In the genomic region with DNA sequence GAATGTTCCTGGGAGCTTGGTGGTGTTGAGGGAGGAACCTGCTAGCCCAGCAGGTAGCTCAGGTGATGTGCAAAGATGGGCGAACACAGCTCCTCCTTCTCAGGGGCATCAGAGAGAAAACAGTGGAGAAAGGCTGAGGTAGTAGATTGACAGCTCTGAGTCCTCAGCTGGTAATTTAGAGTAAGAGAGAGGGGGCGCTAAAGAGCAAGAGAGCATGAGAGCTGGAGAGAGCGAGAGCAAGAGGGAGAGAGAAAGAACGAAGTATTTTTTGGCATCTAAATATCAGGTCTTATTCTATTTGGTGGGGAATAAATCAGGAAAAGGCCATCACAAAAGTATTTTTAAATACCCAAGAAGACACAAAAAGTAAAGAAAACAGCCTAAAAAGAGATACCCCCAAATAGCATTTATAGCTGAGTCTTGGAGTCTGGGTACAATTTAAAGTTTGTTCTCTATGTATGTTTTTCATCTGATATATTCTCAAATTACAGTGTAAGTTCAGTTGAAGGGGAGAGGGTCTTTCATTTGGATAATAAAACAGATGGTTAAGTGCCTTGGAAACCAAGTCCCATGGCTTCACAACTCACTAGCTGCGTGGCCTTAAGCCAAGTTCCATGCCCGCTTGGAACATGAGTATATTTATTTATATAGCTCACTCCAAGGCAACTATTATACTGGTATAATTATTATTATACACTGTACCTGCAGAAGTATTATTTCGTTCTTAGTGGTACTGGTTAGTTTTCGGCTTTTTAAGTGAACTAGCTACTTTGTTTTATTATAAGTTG, we compare ENCODE assay signal across 13 mouse cellular contexts.
DNase-seq lines count a peak whose midpoint lies in the region; ATAC-seq and TF ChIP-seq lines count a peak whose summit lies in the region.
"Had no signal": no experiment of that assay in that cellular context is flagged by ENCODE, and none has a peak within 500 bp of the region (broad histone marks: within the 10 kb centered on the region; RNA-seq: fewer than 3 reads in every experiment).

No protein-coding gene starts in this region.

- H3K4me2 ChIP-seq in forebrain, postnatal 0 days (ENCODE audit: low read depth), result no peak overlapping the region
- no peak overlapping the region for H3K4me2 ChIP-seq in forebrain, embryonic 13.5 days
- H3K4me2 ChIP-seq in lung, embryonic 14.5 days, result no peak overlapping the region

- no peaks in the 10 kb centered on the region for H3K36me3 ChIP-seq in forebrain, postnatal 0 days (ENCODE audit: insufficient read depth)
- H3K36me3 ChIP-seq in forebrain, embryonic 13.5 days (ENCODE audit: poor library complexity, severe bottlenecking), result no peaks in the 10 kb centered on the region
- no peaks in the 10 kb centered on the region for H3K36me3 ChIP-seq in lung, embryonic 14.5 days (ENCODE audit: insufficient read depth)
- H3K36me3 ChIP-seq: G1E; heart, embryonic 10.5 days had no signal

- 50% methylated on average over 8 of the region's 8 CpGs for WGBS in forebrain, postnatal 0 days
- 60% methylated on average over 8 of the region's 8 CpGs for WGBS in forebrain, embryonic 13.5 days
- 61% methylated on average over 8 of the region's 8 CpGs for WGBS in lung, embryonic 14.5 days

- no peaks in the 10 kb centered on the region for H3K9me3 ChIP-seq in forebrain, postnatal 0 days (ENCODE audit: low read length)
- H3K9me3 ChIP-seq in forebrain, embryonic 13.5 days (replicated peaks), result no peaks in the 10 kb centered on the region
- H3K9me3 ChIP-seq in lung, embryonic 14.5 days (ENCODE audit: low read depth, low read length), result no peaks in the 10 kb centered on the region
- H3K9me3 ChIP-seq: G1E; heart, embryonic 10.5 days had no signal

- TF ChIP-seq CTCF in forebrain, postnatal 0 days (IDR thresholded peaks at IDR 0.05; ENCODE audit: low read depth), result peak; percentile 50
- peak; percentile 52 for TF ChIP-seq CTCF in lung, embryonic 14.5 days (IDR thresholded peaks at IDR 0.05; ENCODE audit: low read depth)

- H3K4me3 ChIP-seq in forebrain, postnatal 0 days (ENCODE audit: low read depth, low read length), result no peak overlapping the region
- no peak overlapping the region for H3K4me3 ChIP-seq in forebrain, embryonic 13.5 days
- H3K4me3 ChIP-seq in lung, embryonic 14.5 days (ENCODE audit: low read depth, low read length), result no peak overlapping the region
- H3K4me3 ChIP-seq: erythroblast, embryonic 14.5 days; heart, embryonic 10.5 days had no signal

- H3K27ac ChIP-seq in forebrain, postnatal 0 days (ENCODE audit: low read depth, low read length), result no peak overlapping the region
- no peak overlapping the region for H3K27ac ChIP-seq in forebrain, embryonic 13.5 days
- H3K27ac ChIP-seq in lung, embryonic 14.5 days (ENCODE audit: low read depth), result no peak overlapping the region
- H3K27ac ChIP-seq: heart, embryonic 10.5 days; macrophage had no signal

- H3K9ac ChIP-seq in forebrain, postnatal 0 days, result no peak overlapping the region
- H3K9ac ChIP-seq in forebrain, embryonic 13.5 days, result no peak overlapping the region
- H3K9ac ChIP-seq in lung, embryonic 14.5 days, result no peak overlapping the region

- ATAC-seq in forebrain, postnatal 0 days, result no peak
- ATAC-seq in forebrain, embryonic 13.5 days, result no peak
- no peak for ATAC-seq in lung, embryonic 14.5 days (ENCODE audit: insufficient read depth)

- DNase-seq in forebrain, postnatal 0 days, result peak; percentile 19
- DNase-seq in lung, embryonic 14.5 days, result peak; percentile 57
- no peak for DNase-seq in lung, postnatal 14 days
- peak; percentile 38 for DNase-seq in brain, adult 2 months (ENCODE audit: low read depth, low spot score)
- DNase-seq in mesoderm, embryonic 11.5 days (ENCODE audit: low read depth, low spot score), result peak; percentile 21
- no peak for DNase-seq in urinary bladder, postnatal 4 days (ENCODE audit: low spot score in 2 of 2)
- DNase-seq in T-cell, adult 2 months (ENCODE audit: low spot score), result no peak
- DNase-seq: kidney, adult 8-10 months had no signal

- no peaks in the 10 kb centered on the region for H3K27me3 ChIP-seq in forebrain, postnatal 0 days (ENCODE audit: insufficient read depth, low read length)
- H3K27me3 ChIP-seq in forebrain, embryonic 13.5 days, result no peaks in the 10 kb centered on the region
- no peaks in the 10 kb centered on the region for H3K27me3 ChIP-seq in lung, embryonic 14.5 days (ENCODE audit: insufficient read depth, low read length)

- no peaks in the 10 kb centered on the region for H3K4me1 ChIP-seq in forebrain, postnatal 0 days (ENCODE audit: insufficient read depth)
- 0 out of 2 replicates have a peak, but pooled peaks cover 2% of the 10 kb centered on the region for H3K4me1 ChIP-seq in forebrain, embryonic 13.5 days
- no peaks in the 10 kb centered on the region for H3K4me1 ChIP-seq in lung, embryonic 14.5 days (ENCODE audit: insufficient read depth)
- H3K4me1 ChIP-seq: heart, embryonic 10.5 days had no signal

Comparison
In these comparisons a context has a peak if more than half of its experiments do, and no peak if none do; other contexts are left out.
1. DNase-seq: peak in forebrain, postnatal 0 days (single experiment), lung, embryonic 14.5 days (single experiment), brain, adult 2 months (single experiment) and mesoderm, embryonic 11.5 days (single experiment); none in lung, postnatal 14 days (single experiment), urinary bladder, postnatal 4 days (0 of 2) and T-cell, adult 2 months (single experiment).